Mouse (Mus musculus) R1 (cell line): ENCODE data around the gene Nlrp5.
"Not testable (repeated sequence)": the region's sequence is repeated elsewhere in the genome, so short reads cannot be mapped to it uniquely, and the experiment has no call there.

ENCODE experiments used
- DNase-seq: peaks from one replicate; pipeline ENCODE4 v3.0.0-alpha.2; 2018; ENCODE audit warnings: low read depth, low spot score

Gene Nlrp5

GRCm38 (mm10) chr7:23385589-23385988, at the start of gene Nlrp5:
Gene Nlrp5 (plus strand): TSS chr7:23385889.
- DNase-seq, result no peak

- DNase-seq, result not testable (repeated sequence)
Observed at GRCm38 (mm10) chr7:23358311-23358710, 27.4 kb upstream of the Nlrp5 start.

GRCm38 (mm10) chr7:23470201-23470600, 84.5 kb downstream of the Nlrp5 start:
- DNase-seq, result peak; percentile 97

- DNase-seq, result peak; percentile 87
Observed at GRCm38 (mm10) chr7:23470832-23471231, 85.1 kb downstream of the Nlrp5 start.

GRCm38 (mm10) chr7:23472886-23473285, 87.2 kb downstream of the Nlrp5 start:
- peak; percentile 66 for DNase-seq
